Mouse (Mus musculus): ENCODE measurements around the gene Mmd.

DNA sequence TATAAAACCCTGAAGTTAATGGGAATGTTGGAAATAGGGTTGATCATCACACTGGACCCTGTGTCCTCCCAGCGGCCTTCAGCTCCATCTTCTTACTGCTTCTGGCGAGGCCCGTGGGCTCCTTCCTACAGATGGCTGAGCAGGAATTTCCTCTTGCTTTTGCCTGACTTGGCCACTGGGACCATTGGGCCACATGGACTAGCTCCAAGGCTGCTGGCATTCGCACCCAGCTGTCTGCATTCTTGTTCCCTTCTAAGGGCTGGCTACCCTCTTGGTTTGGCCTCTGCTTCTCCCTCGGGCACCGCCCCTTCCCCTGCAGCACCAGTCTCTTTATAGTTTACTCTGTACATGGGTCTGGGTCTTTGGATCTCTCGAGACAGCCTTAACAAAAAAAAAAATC is 26.4 kb downstream of the Mmd start:
- TF ChIP-seq CTCF (IDR thresholded peaks at IDR 0.05; ENCODE audit: low read depth): no peak
- no peak for TF ChIP-seq EP300 (optimal IDR thresholded peaks at IDR 0.05)

Measured in stomach, postnatal 0 days (tissue).